In the genomic region with DNA sequence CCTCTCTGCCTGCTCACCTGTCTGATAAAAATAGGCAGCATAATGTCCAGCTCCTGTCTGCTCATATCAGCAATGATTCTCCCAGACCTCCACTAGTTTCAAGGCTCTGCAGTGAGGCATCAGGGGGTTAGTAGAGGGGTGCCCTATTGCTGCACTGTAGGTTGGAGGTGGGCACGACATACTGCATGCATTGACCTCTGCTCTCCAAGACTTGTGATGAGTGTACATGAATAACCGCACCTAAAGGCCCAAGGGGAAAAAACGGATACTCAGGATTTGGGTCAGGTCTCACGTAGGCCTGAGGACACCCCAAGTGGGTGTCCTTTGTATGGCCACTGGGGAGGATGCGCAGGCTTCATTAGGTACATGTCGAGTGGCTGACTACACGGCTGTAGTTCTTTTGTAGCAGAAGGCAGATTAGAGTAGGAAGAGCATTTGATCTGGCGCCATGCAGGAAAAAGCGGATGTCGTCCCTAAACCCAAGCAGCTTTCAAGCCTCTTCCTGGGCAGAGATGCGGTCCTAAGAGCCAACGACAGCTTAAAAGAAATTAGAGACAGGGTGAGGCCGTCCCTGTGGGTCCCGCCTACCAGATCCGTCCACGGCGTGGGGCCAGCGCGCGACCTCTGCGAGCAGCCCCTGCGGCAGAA, we compare ENCODE assay signal across 8 mouse cellular contexts. TPM values are rescaled to one million over a fixed set of nuclear protein-coding genes. Genes with fewer than 3 reads are reported as not detected.
DNase-seq lines count a peak whose midpoint lies in the region; ATAC-seq and TF ChIP-seq lines count a peak whose summit lies in the region.

No protein-coding gene starts in this region.

- no peak for TF ChIP-seq EP300 in CH12.LX (IDR thresholded peaks at IDR 0.05; ENCODE audit: low read length)

- H3K36me3 ChIP-seq in heart, embryonic 10.5 days: peaks cover 22% of the 10 kb centered on the region
- H3K36me3 ChIP-seq in CH12.LX (replicated peaks in 1 of 2; ENCODE audit: control insufficient read depth in 1 of 2, insufficient read depth in 1 of 2, low read length in 1 of 2): peaks cover 5 to 21% of the 10 kb centered on the region in 2 experiments
- no peaks in the 10 kb centered on the region; the same call in 1 of the 2 replicates for H3K36me3 ChIP-seq in forebrain, embryonic 11.5 days (ENCODE audit: control insufficient read depth, insufficient read depth, low read length)
- H3K36me3 ChIP-seq in liver, embryonic 13.5 days: peaks cover 23% of the 10 kb centered on the region

- TF ChIP-seq POLR2A in CH12.LX (IDR thresholded peaks at IDR 0.05; ENCODE audit: low read depth, low read length): no peak

- peak overlapping the region; percentile 99 for H3K27ac ChIP-seq in heart, embryonic 10.5 days
- H3K27ac ChIP-seq in CH12.LX (ENCODE audit: insufficient read depth, low read depth): no peak overlapping the region
- peak overlapping the region; percentile 41; the same call in 1 of the 2 replicates for H3K27ac ChIP-seq in forebrain, embryonic 11.5 days (ENCODE audit: low read depth, low read length)
- peak overlapping the region; percentile 91 for H3K27ac ChIP-seq in liver, embryonic 13.5 days

- no peak for TF ChIP-seq RAD21 in CH12.LX (IDR thresholded peaks at IDR 0.05; ENCODE audit: low read depth, low read length)

- DNase-seq in heart, embryonic 10.5 days (ENCODE audit: low spot score): peak; percentile 79
- DNase-seq in heart, postnatal 25 days (ENCODE audit: low spot score): no peak
- DNase-seq in CH12.LX (ENCODE audit: extremely low read depth): no peak
- DNase-seq in forebrain, embryonic 11.5 days (ENCODE audit: low spot score): no peak
- no peak for DNase-seq in liver, embryonic 13.5 days
- DNase-seq in right cerebral cortex, adult 2 months (ENCODE audit: low spot score in 2 of 2): no peak
- no peak for DNase-seq in kidney, postnatal 36 days
- DNase-seq in right cerebral cortex, postnatal 25 days: no peak

- peak overlapping the region; percentile 89 for H3K4me3 ChIP-seq in heart, embryonic 10.5 days
- peak overlapping the region; percentile 49 to 93 (median 54) for H3K4me3 ChIP-seq in CH12.LX (replicated peaks in 1 of 3; ENCODE audit: low read depth in 2 of 3, low read length in 2 of 3, poor library complexity in 1 of 3)
- peak overlapping the region; percentile 74 for H3K4me3 ChIP-seq in forebrain, embryonic 11.5 days (ENCODE audit: low read depth, low read length)
- peak overlapping the region; percentile 94 for H3K4me3 ChIP-seq in liver, embryonic 13.5 days (replicated peaks)

- dilution Hi-C loops in CH12.LX (cut with MboI; ENCODE audit: extremely low pct_ligation_motif_present, extremely low pct_unique_long_range_greater_than_20kb, low sequenced_read_pairs): no loop called here

- H3K79me2 ChIP-seq in CH12.LX (replicated peaks; ENCODE audit: control insufficient read depth, extremely low read depth, insufficient read depth, poor library complexity, severe bottlenecking): peaks cover 14% of the 10 kb centered on the region

- H3K4me1 ChIP-seq in heart, embryonic 10.5 days: peaks cover 30% of the 10 kb centered on the region
- H3K4me1 ChIP-seq in CH12.LX (ENCODE audit: control insufficient read depth in 1 of 2, insufficient read depth in 2 of 2): peaks cover 28 to 48% of the 10 kb centered on the region in 2 experiments
- H3K4me1 ChIP-seq in forebrain, embryonic 11.5 days (replicated peaks; ENCODE audit: control insufficient read depth, insufficient read depth, low read length): peaks cover 13% of the 10 kb centered on the region; the same call in 1 of the 2 replicates
- H3K4me1 ChIP-seq in liver, embryonic 13.5 days (replicated peaks): peaks cover 90% of the 10 kb centered on the region

- no peak for TF ChIP-seq CTCF in CH12.LX (conservative IDR thresholded peaks at IDR 0.05 in 1 of 2, IDR thresholded peaks at IDR 0.05 in 1 of 2; ENCODE audit: low read depth in 2 of 2, low read length in 2 of 2)

- H3K9ac ChIP-seq in CH12.LX (ENCODE audit: insufficient read depth, low read depth): peak overlapping the region; percentile 21; the same call in 1 of the 2 replicates
- peak overlapping the region; percentile 53 for H3K9ac ChIP-seq in forebrain, embryonic 11.5 days (ENCODE audit: low read length)
- H3K9ac ChIP-seq in liver, embryonic 13.5 days: peak overlapping the region; percentile 83

- intact Hi-C loops in heart, postnatal 25 days (cut with DNase I): loop anchor here (2.0 kb wide), 1 partner anchor 18 kb away; no protein-coding TSS in a partner anchor

- 3% methylated on average over 22 of the region's 22 CpGs for WGBS in heart, embryonic 10.5 days
- 3% methylated on average over 22 of the region's 22 CpGs for WGBS in forebrain, embryonic 11.5 days
- WGBS in liver, embryonic 13.5 days (ENCODE audit: insufficient replicate concordance): 8% methylated on average over 22 of the region's 22 CpGs

- in situ Hi-C loops in CH12.LX (cut with MboI; ENCODE audit: low pct_ligation_motif_present, low pct_unique_long_range_greater_than_20kb, low sequenced_read_pairs): no loop called here

- H3K9me3 ChIP-seq in heart, embryonic 10.5 days: no peaks in the 10 kb centered on the region
- H3K9me3 ChIP-seq in CH12.LX (replicated peaks; ENCODE audit: low read length): no peaks in the 10 kb centered on the region
- H3K9me3 ChIP-seq in forebrain, embryonic 11.5 days (ENCODE audit: control insufficient read depth, low read length): no peaks in the 10 kb centered on the region
- no peaks in the 10 kb centered on the region for H3K9me3 ChIP-seq in liver, embryonic 13.5 days (replicated peaks)

- no peaks in the 10 kb centered on the region for H3K27me3 ChIP-seq in heart, embryonic 10.5 days (ENCODE audit: insufficient read depth, poor library complexity, severe bottlenecking)
- no peaks in the 10 kb centered on the region for H3K27me3 ChIP-seq in CH12.LX (replicated peaks)
- no peaks in the 10 kb centered on the region for H3K27me3 ChIP-seq in forebrain, embryonic 11.5 days (ENCODE audit: control insufficient read depth, insufficient read depth, low read length)
- no peaks in the 10 kb centered on the region for H3K27me3 ChIP-seq in liver, embryonic 13.5 days

- peak overlapping the region; percentile 60 for H3K4me2 ChIP-seq in CH12.LX (ENCODE audit: insufficient read depth, low read depth, poor library complexity, severe bottlenecking)
- peak overlapping the region; percentile 70 for H3K4me2 ChIP-seq in forebrain, embryonic 11.5 days (ENCODE audit: low read depth, low read length, severe bottlenecking)
- H3K4me2 ChIP-seq in liver, embryonic 13.5 days: peak overlapping the region; percentile 92

- peak; percentile 10 for ATAC-seq in forebrain, embryonic 11.5 days (replicated peaks; ENCODE audit: low FRiP score)
- ATAC-seq in liver, embryonic 13.5 days (ENCODE audit: low read depth): no peak

TF ChIP-seq in CH12.LX, 34 proteins besides CTCF, POLR2A, EP300 and RAD21:
- no peak for TF ChIP-seq ETS1 (conservative IDR thresholded peaks at IDR 0.05; ENCODE audit: low read depth, low read length)
- no peak for TF ChIP-seq MAZ (IDR thresholded peaks at IDR 0.05; ENCODE audit: low read depth, low read length)
- no peak for TF ChIP-seq UBTF (IDR thresholded peaks at IDR 0.05; ENCODE audit: low read depth, low read length)
- TF ChIP-seq USF2 (conservative IDR thresholded peaks at IDR 0.05; ENCODE audit: low read depth, low read length): no peak
- TF ChIP-seq MYC (IDR thresholded peaks at IDR 0.05; ENCODE audit: low read depth, low read length): no peak
- TF ChIP-seq GABPA (IDR thresholded peaks at IDR 0.05; ENCODE audit: insufficient replicate concordance, low read depth, low read length): no peak

RNA-seq across cellular contexts. Expression of gene Klf11, which starts 0.5 kb away (rescaled TPM):
- 12.0 and 16.2 TPM in 2 replicates for polyA plus RNA-seq in heart, embryonic 10.5 days (2016; fragmentation: Nextera tagmentation; extraction: Ambion mirVana)
- total RNA-seq in heart, postnatal 25 days (2021): 10 to 100 TPM in 1 of 2 experiments, 1 to 10 TPM in 1; 10.0 to 14.9 TPM
- total RNA-seq in CH12.LX (2012; rRNA removed) (3.6 and 7.3 TPM in 2 replicates), CH12.LX (2014; rRNA removed) (7.2 and 8.0 TPM in 2 replicates)
- polyA plus RNA-seq in CH12.LX (2012; ENCODE audit: insufficient read length, low read depth): 7.5 and 9.2 TPM in 2 replicates
- polyA plus RNA-seq in forebrain, embryonic 11.5 days (2014; fragmentation: Nextera tagmentation; extraction: Ambion mirVana): 13.1 and 13.5 TPM in 2 replicates
- polyA plus RNA-seq in liver, embryonic 13.5 days (2015; fragmentation: Nextera tagmentation; extraction: Ambion mirVana): 7.0 and 9.2 TPM in 2 replicates

RNA-seq across cellular contexts. Expression of gene Cys1, which starts 31.1 kb away (rescaled TPM):
- 0.28 and 0.34 TPM in 2 replicates for polyA plus RNA-seq in heart, embryonic 10.5 days (2016; fragmentation: Nextera tagmentation; extraction: Ambion mirVana)
- total RNA-seq in heart, postnatal 25 days (2021): 1 to 10 TPM; 3.4 to 8.0 TPM
- not detected in 2 replicates for total RNA-seq in CH12.LX (2012; rRNA removed)
- total RNA-seq in CH12.LX (2014; rRNA removed): not detected in 2 replicates
- polyA plus RNA-seq in CH12.LX (2012; ENCODE audit: insufficient read length, low read depth): not detected in 2 replicates
- polyA plus RNA-seq in forebrain, embryonic 11.5 days (2014; fragmentation: Nextera tagmentation; extraction: Ambion mirVana): 0.76 and 0.85 TPM in 2 replicates
- 0.38 and 0.50 TPM in 2 replicates for polyA plus RNA-seq in liver, embryonic 13.5 days (2015; fragmentation: Nextera tagmentation; extraction: Ambion mirVana)

RNA-seq across cellular contexts. Expression of gene Rrm2, which starts 57.5 kb away (rescaled TPM):
- polyA plus RNA-seq in heart, embryonic 10.5 days (2016; fragmentation: Nextera tagmentation; extraction: Ambion mirVana): 307 TPM in 2 replicates
- 1 to 10 TPM; 3.6 to 4.8 TPM for total RNA-seq in heart, postnatal 25 days (2021)
- total RNA-seq in CH12.LX (2012; rRNA removed) (89.0 and 138 TPM in 2 replicates), CH12.LX (2014; rRNA removed) (180 and 187 TPM in 2 replicates)
- polyA plus RNA-seq in CH12.LX (2012; ENCODE audit: insufficient read length, low read depth): 202 and 214 TPM in 2 replicates
- polyA plus RNA-seq in forebrain, embryonic 11.5 days (2014; fragmentation: Nextera tagmentation; extraction: Ambion mirVana): 635 and 669 TPM in 2 replicates
- polyA plus RNA-seq in liver, embryonic 13.5 days (2015; fragmentation: Nextera tagmentation; extraction: Ambion mirVana): 586 and 708 TPM in 2 replicates

Comparison
In these comparisons a context has a peak if more than half of its experiments do, and no peak if none do; other contexts are left out.
1. H3K9ac ChIP-seq: peak in every context shown above with its lines; median percentile 83 in liver, embryonic 13.5 days; 53 in forebrain, embryonic 11.5 days; 21 in CH12.LX.